Mouse (Mus musculus) midbrain, embryonic 11.5 days (tissue): Measurements from ENCODE around the gene Mast4. TPM values are rescaled to one million over a fixed set of nuclear protein-coding genes. Genes with fewer than 3 reads are reported as not detected.
A peak's percentile ranks its signal among the peaks of the same experiment; 100 is the strongest.

Experiments
- ATAC-seq: fragments of 200-750 bp; cut with Nextera tagmentation; 2 replicates; pipeline ENCODE4 v1.8.0; 2017; ENCODE audit warnings: moderate TSS enrichment, moderate library complexity; ENCODE audit not compliant: low FRiP score
- DNase-seq: peaks from one replicate; pipeline ENCODE4 v3.0.0; 2015; ENCODE audit warnings: low spot score; ENCODE audit errors: missing footprints
- H3K27ac ChIP-seq: fragments of 300-500 bp; sonication (generic); 2 replicates; pipeline ENCODE4 v1.5.1; 2014; ENCODE audit warnings: low read depth, low read length
- H3K27me3 ChIP-seq: fragments of 300-500 bp; sonication (generic); 2 replicates; pipeline ENCODE4 v1.6.1; 2014; ENCODE audit warnings: mild to moderate bottlenecking, low read length, moderate library complexity, mixed read lengths; ENCODE audit not compliant: control insufficient read depth, insufficient read depth
- H3K36me3 ChIP-seq: fragments of 300-500 bp; sonication (generic); 2 replicates; pipeline ENCODE4 v1.6.1; 2014; ENCODE audit warnings: mild to moderate bottlenecking, low read length, moderate library complexity, mixed read lengths; ENCODE audit not compliant: control insufficient read depth, insufficient read depth
- H3K4me1 ChIP-seq: fragments of 300-500 bp; sonication (generic); 2 replicates; pipeline ENCODE4 v1.6.1; 2014; ENCODE audit warnings: low read length; ENCODE audit not compliant: control insufficient read depth, insufficient read depth
- H3K4me2 ChIP-seq: fragments of 300-500 bp; sonication (generic); 2 replicates; pipeline ENCODE4 v1.6.1; 2014; ENCODE audit warnings: mild to moderate bottlenecking, moderate library complexity
- H3K4me3 ChIP-seq: fragments of 300-500 bp; sonication (generic); 2 replicates; pipeline ENCODE4 v1.5.1; 2014; ENCODE audit warnings: low read depth, low read length
- H3K9ac ChIP-seq: fragments of 300-500 bp; sonication (generic); 2 replicates; pipeline ENCODE4 v1.6.1; 2014; ENCODE audit warnings: low read length
- H3K9me3 ChIP-seq: fragments of 300-500 bp; sonication (generic); 2 replicates; pipeline ENCODE4 v1.6.1; 2016; ENCODE audit warnings: low read length; ENCODE audit not compliant: control insufficient read depth
- WGBS: fragments of 180-500 bp; shearing (Covaris S2); extraction: QIAGEN DNeasy Blood & Tissue Kit; methylation state at CpG from one replicate; pipeline ENCODE4 v1.1.7; 2014; 5-methylcytosine and 5-hydroxymethylcytosine counted together
- polyA plus RNA-seq: library from polyadenylated mRNA; unstranded; fragments of >200 nt; fragmentation: Nextera tagmentation; extraction: Ambion mirVana; gene quantifications from 2 replicates; pipeline ENCODE4 v1.2.1, GENCODE M21; 2014

Gene Mast4
- polyA plus RNA-seq, 1 experiment from 2014 or later = 20.4 TPM

GRCm38 (mm10) chr13:102912867-102913266 lies 421.4 kb downstream of the Mast4 start:
- no peak for ATAC-seq
- no peak overlapping the region for H3K27ac ChIP-seq
- 88% methylated on average over 12 of the region's 12 CpGs for WGBS
- H3K4me3 ChIP-seq = no peak overlapping the region
- no peaks in the 10 kb centered on the region for H3K9me3 ChIP-seq
- no peaks in the 10 kb centered on the region for H3K4me1 ChIP-seq
- no peak for DNase-seq
- no peak overlapping the region for H3K9ac ChIP-seq
- H3K36me3 ChIP-seq = no peaks in the 10 kb centered on the region
- no peak overlapping the region for H3K4me2 ChIP-seq
- H3K27me3 ChIP-seq = no peaks in the 10 kb centered on the region

GRCm38 (mm10) chr13:102909654-102910418 lies 424.5 kb downstream of the Mast4 start:
- Histone ChIP-seq H3K9me3 (no peaks in the 10 kb centered on the region), H3K9ac (no peak overlapping the region), H3K4me3 (no peak overlapping the region), H3K27me3 (no peaks in the 10 kb centered on the region), H3K4me2 (no peak overlapping the region), H3K4me1 (peaks cover 4% of the 10 kb centered on the region; the same call in 1 of the 2 replicates), H3K36me3 (no peaks in the 10 kb centered on the region), H3K27ac (no peak overlapping the region)
- ATAC-seq = no peak
- no peak for DNase-seq
- WGBS = 87% methylated on average over 5 of the region's 5 CpGs

GRCm38 (mm10) chr13:102906661-102907009 lies 427.7 kb downstream of the Mast4 start:
- Histone ChIP-seq H3K4me1 (peaks cover 10% of the 10 kb centered on the region), H3K9ac (peak overlapping the region; percentile 81), H3K4me2 (peak overlapping the region; percentile 65), H3K9me3 (no peaks in the 10 kb centered on the region), H3K4me3 (peak overlapping the region; percentile 55), H3K36me3 (no peaks in the 10 kb centered on the region), H3K27ac (no peak overlapping the region), H3K27me3 (no peaks in the 10 kb centered on the region)
- 10% methylated on average over 9 of the region's 9 CpGs for WGBS
- ATAC-seq (no peak), DNase-seq (no peak)

- Histone ChIP-seq H3K9me3 (no peaks in the 10 kb centered on the region), H3K4me1 (peaks cover 10% of the 10 kb centered on the region), H3K4me2 (peak overlapping the region; percentile 65), H3K4me3 (peak overlapping the region; percentile 55), H3K27me3 (no peaks in the 10 kb centered on the region), H3K27ac (peak overlapping the region; percentile 25; the same call in 1 of the 2 replicates), H3K9ac (peak overlapping the region; percentile 81), H3K36me3 (no peaks in the 10 kb centered on the region)
- WGBS = under 1% methylated on average over 16 of the region's 16 CpGs
- DNase-seq (peak; percentile 97), ATAC-seq (peak; percentile 98)
Measured at GRCm38 (mm10) chr13:102906004-102906660, 428.2 kb downstream of the Mast4 start.

GRCm38 (mm10) chr13:102905361-102905950 lies 428.8 kb downstream of the Mast4 start:
- under 1% methylated on average over 16 of the region's 16 CpGs for WGBS
- Histone ChIP-seq H3K9ac (peak overlapping the region; percentile 81), H3K27me3 (no peaks in the 10 kb centered on the region), H3K4me1 (peaks cover 12% of the 10 kb centered on the region), H3K36me3 (no peaks in the 10 kb centered on the region), H3K4me3 (peak overlapping the region; percentile 55), H3K27ac (peak overlapping the region; percentile 25; the same call in 1 of the 2 replicates), H3K9me3 (no peaks in the 10 kb centered on the region), H3K4me2 (peak overlapping the region; percentile 65)
- peak; percentile 96 for DNase-seq
- ATAC-seq = no peak; the same call in 1 of the 2 replicates

GRCm38 (mm10) chr13:102903689-102904088 lies 430.6 kb downstream of the Mast4 start:
- no peaks in the 10 kb centered on the region for H3K27me3 ChIP-seq
- H3K9ac ChIP-seq = no peak overlapping the region
- peak overlapping the region; percentile 35; the same call in 1 of the 2 replicates for H3K4me2 ChIP-seq
- H3K4me3 ChIP-seq = no peak overlapping the region
- ATAC-seq = no peak
- WGBS = 90% methylated on average over 4 of the region's 4 CpGs
- H3K4me1 ChIP-seq = peaks cover 15% of the 10 kb centered on the region
- H3K9me3 ChIP-seq = no peaks in the 10 kb centered on the region
- H3K36me3 ChIP-seq = no peaks in the 10 kb centered on the region
- no peak overlapping the region for H3K27ac ChIP-seq
- no peak for DNase-seq

GRCm38 (mm10) chr13:102902123-102902522 lies 432.2 kb downstream of the Mast4 start:
- Histone ChIP-seq H3K4me2 (no peak overlapping the region), H3K4me3 (no peak overlapping the region), H3K27ac (no peak overlapping the region), H3K9ac (no peak overlapping the region), H3K27me3 (no peaks in the 10 kb centered on the region), H3K4me1 (peaks cover 17% of the 10 kb centered on the region), H3K36me3 (no peaks in the 10 kb centered on the region), H3K9me3 (no peaks in the 10 kb centered on the region)
- ATAC-seq (no peak), DNase-seq (no peak)
- 55% methylated on average over 7 of the region's 7 CpGs for WGBS

- Histone ChIP-seq H3K9ac (no peak overlapping the region), H3K4me3 (no peak overlapping the region), H3K27ac (no peak overlapping the region), H3K9me3 (no peaks in the 10 kb centered on the region), H3K27me3 (no peaks in the 10 kb centered on the region), H3K4me1 (peaks cover 22% of the 10 kb centered on the region), H3K36me3 (no peaks in the 10 kb centered on the region), H3K4me2 (no peak overlapping the region)
- DNase-seq (peak; percentile 77), ATAC-seq (no peak)
- 81% methylated on average over 8 of the region's 8 CpGs for WGBS
Measured at GRCm38 (mm10) chr13:102900531-102900930, 433.8 kb downstream of the Mast4 start.

GRCm38 (mm10) chr13:102900083-102900420 lies 434.2 kb downstream of the Mast4 start:
- H3K4me1 ChIP-seq = peaks cover 18% of the 10 kb centered on the region
- H3K4me2 ChIP-seq = no peak overlapping the region
- WGBS = 80% methylated on average over 2 of the region's 2 CpGs
- H3K27ac ChIP-seq = no peak overlapping the region
- DNase-seq (no peak), ATAC-seq (no peak)
- H3K9me3 ChIP-seq = no peaks in the 10 kb centered on the region
- H3K27me3 ChIP-seq = no peaks in the 10 kb centered on the region
- no peak overlapping the region for H3K4me3 ChIP-seq
- no peak overlapping the region for H3K9ac ChIP-seq
- no peaks in the 10 kb centered on the region for H3K36me3 ChIP-seq
